Mouse (Mus musculus): Measurements from ENCODE around the gene Ndst4.

Gene Ndst4

DNA sequence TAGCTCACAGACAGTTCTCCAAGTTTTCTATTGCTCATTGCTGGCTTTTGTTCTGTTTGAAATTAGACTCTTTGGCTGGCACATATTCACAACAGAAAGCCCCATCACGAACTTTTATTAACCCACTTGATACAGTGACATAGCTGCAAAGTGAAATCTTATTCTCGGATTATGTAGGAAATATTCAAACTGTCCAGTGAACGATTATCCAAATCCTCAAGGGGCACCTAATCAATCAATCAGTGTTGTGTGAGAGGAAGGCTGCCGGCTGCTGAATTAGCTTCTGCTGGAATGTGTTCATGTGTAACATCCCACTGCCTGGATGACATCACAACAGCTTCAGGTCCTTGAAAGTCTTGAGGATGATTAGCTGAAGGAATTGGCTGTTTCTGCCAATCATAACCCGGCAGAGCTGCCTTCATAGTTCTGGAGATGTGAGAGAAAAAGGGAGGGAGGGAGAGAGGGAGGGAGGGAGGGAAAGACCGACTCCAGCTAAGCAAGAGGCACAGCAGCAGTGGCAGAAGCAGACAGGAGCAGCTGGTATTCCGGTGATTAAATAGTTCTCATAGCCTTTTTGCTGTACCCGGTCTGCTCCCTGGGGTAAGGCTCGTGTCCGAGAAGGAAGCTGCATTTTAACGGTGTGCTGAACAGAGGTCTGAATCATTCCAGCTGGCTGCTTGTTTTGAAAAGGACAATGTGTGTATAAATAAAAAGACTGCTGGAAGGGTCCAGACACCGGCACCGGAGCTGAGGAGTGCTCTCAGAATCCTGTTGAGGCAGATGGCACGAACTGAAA is at the start of gene Ndst4:
Gene Ndst4 (plus strand): TSS at position 476 of the 796 bp plus-strand sequence.
- DNase-seq (ENCODE audit: inconsistent age in 2 of 2, low spot score in 1 of 2), result peak in 1 of 2 experiments; percentile 18

DNA sequence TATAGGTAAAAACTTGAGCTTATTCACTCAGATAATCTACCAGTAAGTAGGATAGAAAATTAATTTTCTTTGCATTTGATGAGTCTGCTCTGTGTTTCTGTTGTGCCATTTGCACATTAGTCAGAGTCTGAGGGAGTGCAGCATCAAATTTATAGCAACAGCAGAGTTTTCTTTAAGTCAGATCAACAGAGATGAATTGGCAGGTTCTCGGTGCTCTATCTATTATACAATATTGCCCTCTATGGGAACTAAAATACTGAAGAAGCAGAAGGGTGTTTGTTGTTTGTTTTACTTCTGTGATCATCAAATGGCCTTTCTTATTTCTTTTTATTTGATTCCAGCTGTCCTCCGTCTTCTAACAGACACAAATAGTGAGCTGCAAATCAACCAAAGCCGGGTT is 6.4 kb upstream of the Ndst4 start:
- no peak for DNase-seq (ENCODE audit: inconsistent age in 2 of 2, low spot score in 1 of 2)

DNA sequence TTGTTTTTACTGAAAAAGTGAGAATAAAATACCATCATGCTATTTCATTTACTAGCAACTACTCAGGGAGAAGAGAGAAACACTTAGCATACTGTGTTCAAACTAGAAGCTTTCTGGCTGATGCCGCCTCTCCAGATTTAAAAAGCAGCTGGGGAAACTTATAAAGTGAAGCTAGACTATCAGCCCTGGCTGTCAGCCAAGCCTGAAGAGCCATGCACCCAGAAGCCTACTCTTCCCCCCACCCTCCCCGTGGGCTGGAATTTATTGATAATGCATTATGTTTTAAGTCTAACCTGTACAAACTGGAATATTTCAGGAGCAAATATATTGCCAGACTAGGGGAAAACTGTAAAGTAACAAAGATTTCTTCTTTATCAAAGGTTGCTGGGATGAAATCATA is 2.6 kb downstream of the Ndst4 start:
- DNase-seq (ENCODE audit: inconsistent age in 2 of 2, low spot score in 1 of 2), result no peak

DNA sequence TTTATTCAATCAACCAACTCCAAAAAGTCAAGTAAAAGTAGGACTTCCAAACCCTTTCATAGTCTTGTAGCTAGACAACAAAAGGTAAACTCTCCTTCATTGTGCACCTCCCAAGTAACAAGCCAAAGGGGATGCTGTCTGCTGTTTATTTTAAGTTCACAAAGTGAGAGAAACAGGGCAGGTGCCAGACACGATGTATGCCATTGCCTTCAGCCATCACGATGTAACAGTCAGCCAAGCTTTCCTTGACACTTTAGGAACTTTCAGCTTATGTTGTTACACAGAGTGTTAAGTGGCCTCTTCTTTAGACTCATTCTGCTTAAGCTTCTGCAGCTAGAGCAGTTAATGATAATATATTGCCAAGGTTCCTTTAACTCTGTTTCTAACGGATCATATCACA is 3.1 kb downstream of the Ndst4 start:
- DNase-seq (ENCODE audit: inconsistent age in 2 of 2, low spot score in 1 of 2), result no peak

DNA sequence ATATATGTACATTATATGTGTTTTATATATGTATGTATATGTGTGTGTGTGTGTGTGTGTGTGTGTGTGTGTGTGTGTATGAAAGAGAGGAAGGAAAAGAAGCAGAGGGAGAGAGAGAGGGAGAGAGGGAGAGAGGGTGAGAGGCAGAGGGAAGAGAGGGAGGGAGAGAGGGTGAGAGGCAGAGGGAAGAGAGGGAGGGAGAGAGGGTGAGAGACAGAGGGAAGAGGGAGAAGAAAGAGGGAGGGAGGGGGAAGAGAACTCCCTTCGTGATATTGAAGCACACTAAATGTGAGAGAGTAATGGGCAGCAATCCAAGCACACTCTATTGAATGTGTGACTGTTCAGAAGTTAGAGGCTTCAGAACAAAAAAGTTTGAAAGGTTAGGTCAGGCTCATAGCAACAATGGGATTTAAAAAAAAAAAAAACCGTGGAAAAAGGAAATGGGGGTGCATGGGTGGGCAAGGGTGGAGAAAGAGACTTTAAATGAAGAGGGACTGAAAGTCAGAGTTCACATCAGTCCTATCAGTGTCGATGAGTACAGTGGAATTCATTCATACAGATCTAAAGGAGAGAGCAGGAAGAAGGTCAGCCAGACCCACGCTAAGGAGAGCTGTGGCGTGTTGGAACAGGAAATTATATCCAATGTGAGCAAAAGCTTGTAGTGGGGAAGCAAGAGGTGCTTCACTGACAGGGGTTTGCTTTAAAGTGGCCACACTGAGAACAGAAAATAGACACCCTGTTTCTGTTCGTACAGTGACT is 63.2 kb downstream of the Ndst4 start:
- no peak for DNase-seq (ENCODE audit: inconsistent age in 2 of 2, low spot score in 1 of 2)

DNA sequence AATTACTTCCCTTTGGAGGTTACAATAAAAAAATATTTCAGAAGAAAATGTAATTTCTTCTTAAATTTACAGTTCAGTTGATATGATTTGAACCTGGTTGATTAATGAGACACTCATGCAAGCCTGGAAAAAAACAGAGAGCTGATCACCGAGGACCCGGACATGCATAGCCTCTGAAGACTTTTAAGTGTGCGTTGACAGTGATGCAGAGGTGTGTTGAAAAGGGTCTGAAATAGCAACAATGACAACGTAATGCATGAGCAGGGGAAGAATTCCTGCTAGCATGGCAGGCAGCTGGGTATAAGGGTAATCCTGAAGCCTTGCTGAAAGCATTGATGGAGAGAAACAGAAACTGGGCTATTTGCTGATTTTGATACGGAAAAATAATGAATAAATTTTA is 106.2 kb downstream of the Ndst4 start:
- DNase-seq (ENCODE audit: inconsistent age in 2 of 2, low spot score in 1 of 2), result no peak

DNA sequence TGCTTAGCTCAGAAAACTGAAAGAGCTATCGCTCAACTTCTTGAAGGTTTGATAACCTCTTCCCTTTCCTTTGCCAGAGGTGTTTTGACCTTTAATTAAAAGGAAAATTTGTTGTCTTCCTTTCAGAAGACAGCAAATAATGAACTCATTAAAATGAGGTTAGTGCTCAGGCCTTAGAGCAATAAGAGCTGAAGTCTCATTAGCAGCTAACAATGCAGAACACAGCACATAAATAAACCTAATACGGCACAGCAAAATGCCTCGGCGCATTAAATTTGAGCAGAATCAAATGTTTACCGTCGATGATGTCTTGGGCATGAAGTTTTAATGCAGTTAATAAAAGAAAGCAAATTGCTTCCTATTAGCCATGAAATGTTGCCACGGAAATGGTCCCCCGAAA is 129.5 kb downstream of the Ndst4 start:
- DNase-seq (ENCODE audit: inconsistent age in 2 of 2, low spot score in 1 of 2), result no peak

DNA sequence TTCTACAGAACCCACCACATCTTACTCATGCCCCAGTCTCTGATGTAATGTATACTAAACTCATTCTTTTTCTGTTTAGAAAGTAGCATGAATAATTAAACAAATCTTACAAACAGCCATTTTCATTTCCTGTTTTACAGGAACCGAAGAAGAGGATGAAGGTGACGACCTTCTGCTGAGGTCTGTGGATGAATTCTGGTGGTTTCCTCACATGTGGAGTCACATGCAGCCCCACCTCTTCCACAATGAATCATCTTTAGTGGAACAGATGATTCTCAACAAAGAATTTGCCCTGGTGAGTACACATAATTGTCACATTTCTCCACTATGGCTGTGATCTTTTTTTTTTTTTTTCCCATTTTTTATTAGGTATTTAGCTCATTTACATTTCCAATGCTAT is 166.7 kb downstream of the Ndst4 start:
- DNase-seq (ENCODE audit: inconsistent age in 2 of 2, low spot score in 1 of 2), result no peak

DNA sequence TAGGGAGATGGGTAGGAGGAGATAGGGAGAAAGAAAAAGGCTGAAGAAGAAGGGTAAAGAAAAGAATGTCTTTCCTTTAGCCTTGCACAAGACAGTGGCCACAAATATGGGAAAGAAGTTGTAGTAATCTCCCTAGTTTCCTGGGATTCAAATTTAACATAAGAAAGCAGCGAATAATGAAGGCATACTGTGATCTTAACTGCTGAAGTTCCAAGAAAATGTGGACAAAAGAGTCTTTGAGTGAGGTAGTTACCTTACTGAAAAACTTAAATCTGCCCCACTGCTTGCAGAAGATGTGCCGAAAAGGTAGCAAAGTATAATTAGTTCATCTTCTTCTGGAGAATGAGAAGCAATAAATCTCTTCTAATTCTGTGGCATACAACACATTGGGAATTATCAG is 228.4 kb downstream of the Ndst4 start:
- no peak for DNase-seq (ENCODE audit: inconsistent age in 2 of 2, low spot score in 1 of 2)

DNA sequence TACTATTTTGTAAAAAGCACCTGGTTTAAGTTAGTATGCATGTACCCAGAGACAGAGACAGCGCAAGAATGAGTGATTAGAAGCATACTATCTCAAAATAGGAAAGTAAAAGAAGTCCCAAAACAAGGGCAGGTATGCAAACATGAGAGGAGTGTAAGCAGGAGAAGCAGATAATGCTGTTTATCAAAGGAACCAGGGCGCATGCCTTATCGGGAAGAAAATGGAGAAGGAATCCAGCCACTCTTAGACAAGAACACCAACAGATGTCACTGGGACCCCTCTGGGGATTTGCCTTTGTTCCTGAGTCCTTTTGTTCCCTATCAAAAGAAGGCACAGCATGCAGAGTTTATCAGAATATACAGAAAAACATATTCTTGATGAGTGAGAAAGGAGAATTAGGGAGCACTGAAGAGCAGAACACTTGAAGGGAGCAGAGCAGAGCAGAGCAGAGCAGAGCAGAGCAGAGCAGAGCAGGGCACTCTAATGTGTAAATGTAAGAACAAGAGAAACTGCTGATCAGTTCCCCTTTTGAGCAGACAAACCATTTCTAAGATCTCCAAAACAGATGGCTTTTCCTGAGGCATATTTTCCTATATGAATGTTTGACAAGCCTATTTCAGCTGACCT is 251.2 kb downstream of the Ndst4 start:
- no peak for DNase-seq (ENCODE audit: inconsistent age in 2 of 2, low spot score in 1 of 2)

DNA sequence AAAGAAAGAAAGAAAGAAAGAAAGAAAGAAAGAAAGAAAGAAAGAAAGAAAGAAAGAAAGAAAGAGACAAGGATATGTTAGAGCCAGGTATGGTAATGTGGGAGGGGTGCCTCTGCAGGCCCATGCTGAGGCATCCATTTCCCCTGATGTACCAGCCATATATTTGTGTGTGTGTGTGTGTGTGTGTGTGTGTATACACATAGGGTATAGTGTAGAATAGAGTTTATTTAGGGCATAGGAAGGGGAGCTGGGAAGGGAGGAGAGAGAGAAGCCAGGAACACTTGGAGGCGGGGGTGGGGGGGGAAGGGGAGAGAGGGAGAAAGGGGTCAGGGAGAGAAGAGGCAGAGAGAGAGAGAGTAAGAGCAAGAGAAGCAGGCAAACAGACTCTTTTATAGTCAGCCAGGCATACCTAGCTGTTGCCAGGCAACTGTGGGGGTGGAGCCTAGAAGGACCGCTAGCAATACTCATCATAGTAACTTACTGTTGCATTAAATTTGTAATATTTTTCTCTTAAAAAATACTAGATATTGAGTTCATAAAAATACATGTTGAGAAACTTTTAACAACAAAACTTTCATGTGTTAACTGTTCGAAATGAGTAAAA is 256.3 kb downstream of the Ndst4 start:
- no peak for DNase-seq (ENCODE audit: inconsistent age in 2 of 2, low spot score in 1 of 2)

DNA sequence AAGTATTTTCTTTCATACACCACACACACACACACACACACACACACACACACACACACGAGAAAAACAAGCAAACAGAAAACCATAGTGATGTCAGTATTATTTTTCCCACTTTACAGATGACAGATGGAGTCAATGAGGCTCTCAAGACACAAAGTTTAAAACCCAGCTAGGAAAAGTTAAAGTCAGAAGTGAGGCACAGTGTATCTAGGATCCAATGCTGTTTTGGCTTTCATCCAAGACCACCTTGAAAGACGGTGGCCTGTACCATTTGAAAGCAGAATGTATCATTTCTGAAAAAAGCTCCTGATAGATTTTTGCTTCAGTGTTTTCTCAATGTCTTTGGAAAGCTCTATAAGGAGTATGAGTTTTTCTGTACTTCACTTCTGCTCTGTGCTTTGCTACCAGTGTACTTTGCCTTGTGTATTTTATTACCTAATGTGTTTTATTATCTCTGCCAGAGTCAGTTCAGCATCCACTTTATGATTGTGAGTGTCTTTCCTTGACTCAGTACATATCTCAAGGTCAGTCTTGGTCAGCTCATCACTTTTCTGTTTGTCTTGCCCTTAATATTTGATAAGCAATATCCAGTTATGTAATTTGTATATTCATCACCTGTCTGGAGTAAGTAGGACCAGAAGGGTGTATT is 257.1 kb downstream of the Ndst4 start:
- no peak for DNase-seq (ENCODE audit: inconsistent age in 2 of 2, low spot score in 1 of 2)

DNA sequence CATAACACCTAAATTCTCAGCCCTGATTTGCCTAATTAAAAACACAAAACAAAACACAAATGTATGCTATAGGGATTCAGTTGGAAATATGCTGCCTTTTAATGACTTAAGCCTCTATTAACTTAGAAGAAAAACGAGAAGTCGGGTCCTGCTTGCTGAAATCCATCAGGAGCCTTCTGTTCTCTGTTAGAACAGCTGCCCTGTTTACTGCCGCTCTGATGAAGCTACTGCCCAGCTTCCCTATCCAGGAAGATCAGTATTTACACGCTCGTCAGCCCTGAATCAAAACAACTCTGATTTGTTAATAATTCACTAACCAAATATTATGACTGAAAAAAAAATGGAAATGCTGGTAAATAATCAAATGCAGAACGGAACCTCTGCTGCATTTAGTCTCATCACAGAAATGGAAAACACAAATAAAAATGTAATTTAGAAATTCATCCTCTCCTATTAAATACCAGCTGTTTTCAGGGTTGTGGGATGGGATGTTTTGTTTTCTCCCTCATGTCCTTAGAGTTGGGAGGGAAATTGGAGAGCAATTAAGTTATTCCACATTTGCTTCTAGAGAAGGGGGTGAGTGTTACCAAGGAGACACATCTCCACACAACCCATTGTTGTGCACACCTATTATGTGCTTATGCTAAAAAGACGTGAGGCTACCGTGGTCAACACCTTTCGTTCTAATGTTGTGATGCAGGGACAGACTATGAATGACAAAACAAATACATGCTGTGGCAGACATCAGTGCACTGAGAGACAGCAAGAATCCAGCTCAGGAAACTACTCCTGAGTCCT is 270.3 kb downstream of the Ndst4 start:
- no peak for DNase-seq (ENCODE audit: inconsistent age in 2 of 2, low spot score in 1 of 2)

DNA sequence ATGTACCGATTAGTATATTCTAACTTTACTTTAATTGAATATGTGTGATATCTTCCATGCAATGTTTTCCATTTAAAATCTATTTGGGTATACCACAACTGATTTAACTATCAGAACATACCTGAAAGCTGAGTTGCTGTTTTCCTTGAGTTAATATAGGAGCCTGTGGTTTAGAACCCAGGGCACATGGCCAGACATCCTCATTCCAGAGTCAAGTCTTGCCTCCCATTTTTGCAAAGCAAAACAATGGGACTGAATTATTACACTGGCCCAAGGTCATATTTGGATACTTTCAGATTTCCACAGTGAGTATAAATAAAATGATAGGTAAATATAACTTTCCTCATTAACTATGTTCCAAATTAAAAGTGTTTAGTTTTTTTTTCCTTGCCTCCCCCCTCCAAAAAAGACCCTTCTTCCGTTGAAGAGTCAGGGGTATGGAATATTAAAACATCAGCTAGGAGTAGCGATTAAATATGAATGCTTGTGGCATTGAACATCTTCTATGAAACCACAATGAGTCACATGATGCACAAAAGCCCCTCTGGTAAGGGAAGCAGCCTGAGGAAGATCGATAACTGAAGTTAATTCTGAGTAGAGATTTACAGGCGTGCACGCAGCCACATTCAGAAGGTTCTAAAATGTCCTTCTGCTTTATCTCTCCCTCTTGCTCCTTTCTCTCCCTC is 271.5 kb downstream of the Ndst4 start:
- no peak for DNase-seq (ENCODE audit: inconsistent age in 2 of 2, low spot score in 1 of 2)

DNA sequence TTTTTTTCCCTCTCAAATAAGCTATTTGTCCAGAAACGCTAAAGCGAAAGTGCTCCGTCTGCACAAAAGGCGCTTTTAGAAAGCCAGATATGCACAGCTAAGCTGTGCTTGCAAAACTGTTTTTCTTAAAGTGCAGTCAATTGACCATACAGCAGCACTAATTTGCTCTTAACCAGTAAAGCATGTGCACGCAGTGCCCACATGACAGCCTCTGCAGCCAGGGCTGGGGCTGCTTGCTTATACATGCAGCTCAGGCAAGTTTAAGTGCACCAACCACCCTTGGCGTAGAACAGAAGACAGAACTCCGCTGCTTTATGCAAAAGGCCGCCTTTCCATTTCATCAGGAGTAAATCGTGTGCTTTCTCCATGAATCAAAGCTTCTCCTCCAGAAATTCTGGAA is 275.0 kb downstream of the Ndst4 start:
- DNase-seq (ENCODE audit: inconsistent age in 2 of 2, low spot score in 1 of 2), result no peak

DNA sequence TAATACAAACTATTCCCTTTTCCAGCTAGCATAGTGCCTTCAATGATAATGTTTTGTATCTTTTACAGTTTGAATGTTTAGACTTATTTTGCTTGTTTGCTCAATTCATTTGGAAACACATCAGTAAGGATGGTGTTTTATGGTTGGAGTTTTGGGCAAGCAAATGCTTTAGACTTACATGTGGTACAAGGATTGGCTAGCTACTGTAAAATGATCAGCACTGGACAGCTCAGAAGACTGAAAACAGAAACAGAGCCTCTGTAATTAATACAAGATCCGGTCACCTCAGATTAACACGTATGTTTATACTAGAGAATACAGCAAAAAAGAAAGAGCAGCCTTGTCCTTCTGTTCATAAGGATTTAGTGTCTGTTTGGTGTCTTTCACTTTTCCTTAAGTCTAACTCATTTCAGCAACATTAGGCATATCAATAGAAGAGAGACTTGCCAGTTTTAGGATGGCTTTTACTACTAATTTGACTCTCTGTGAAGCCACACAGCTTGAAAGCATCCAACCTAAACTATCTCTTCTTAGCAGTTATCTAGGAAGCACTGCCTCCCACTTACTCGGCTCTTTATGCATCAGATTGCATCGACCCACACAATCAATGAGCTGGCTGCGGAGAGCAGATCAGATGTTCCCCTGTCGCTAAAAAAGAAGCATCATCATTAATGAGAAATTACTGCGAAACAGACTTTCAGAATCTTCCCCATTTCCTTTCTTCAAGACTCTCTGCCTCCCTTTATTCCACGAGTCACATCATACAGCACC is 279.8 kb downstream of the Ndst4 start:
- no peak for DNase-seq (ENCODE audit: inconsistent age in 2 of 2, low spot score in 1 of 2)

DNA sequence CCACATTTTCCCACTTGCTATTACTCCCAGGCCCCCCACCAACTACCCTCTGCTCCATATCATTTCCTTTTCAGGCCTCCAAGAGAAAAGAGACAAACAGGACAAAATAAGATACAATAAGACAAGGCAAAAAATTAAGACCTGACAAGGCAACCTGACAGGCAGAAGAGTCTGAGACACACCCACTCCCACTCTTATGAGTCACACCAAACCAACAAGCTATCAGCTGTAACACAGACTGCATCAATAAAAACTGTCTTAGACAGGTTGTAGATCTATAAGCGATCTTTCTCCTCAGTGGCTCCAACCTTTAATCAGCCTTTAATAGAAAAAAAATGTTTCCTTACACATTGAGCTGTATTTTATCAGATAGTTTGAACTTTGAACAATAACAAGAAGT is 280.7 kb downstream of the Ndst4 start:
- no peak for DNase-seq (ENCODE audit: inconsistent age in 2 of 2, low spot score in 1 of 2)

DNA sequence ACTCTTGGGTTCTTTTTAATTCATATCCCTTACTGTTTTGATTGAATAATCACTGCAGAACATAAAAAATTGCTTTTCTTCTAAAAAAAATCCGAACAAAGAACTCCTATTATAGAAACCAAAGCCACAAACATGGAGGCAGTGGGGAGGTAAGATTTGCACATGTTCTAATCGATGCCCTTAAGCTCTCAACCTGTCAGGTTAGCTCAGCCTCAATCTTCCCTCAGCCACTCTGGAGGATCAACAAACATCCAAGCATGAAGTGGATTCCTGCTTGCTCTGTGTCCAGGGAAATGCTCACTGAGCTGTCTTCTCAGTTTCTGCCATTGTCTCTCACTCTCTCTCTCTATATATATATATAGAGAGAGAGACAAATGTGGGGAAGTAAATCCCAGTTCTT is 283.7 kb downstream of the Ndst4 start:
- DNase-seq (ENCODE audit: inconsistent age in 2 of 2, low spot score in 1 of 2), result no peak

DNA sequence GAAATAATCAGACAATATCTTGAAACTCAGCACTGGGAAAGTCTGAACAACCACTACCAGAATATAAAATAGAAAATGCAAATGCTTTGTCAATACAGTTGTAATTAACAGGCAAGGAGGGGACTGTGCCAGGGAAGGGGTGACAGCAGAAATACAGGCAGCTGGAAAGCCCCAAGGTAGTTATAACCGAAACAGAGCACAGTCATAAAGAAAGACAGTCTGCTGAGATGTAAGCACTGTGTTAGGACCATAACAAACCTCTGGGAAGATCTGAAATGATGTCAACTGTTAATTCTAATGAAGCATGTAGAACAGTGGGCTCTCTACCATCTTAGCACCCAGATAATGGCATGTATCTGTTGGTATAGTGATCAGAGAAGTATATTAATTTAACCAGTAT is 287.1 kb downstream of the Ndst4 start:
- no peak for DNase-seq (ENCODE audit: inconsistent age in 2 of 2, low spot score in 1 of 2)
